Mouse (Mus musculus): ENCODE measurements around the gene Mad1l1.

DNA sequence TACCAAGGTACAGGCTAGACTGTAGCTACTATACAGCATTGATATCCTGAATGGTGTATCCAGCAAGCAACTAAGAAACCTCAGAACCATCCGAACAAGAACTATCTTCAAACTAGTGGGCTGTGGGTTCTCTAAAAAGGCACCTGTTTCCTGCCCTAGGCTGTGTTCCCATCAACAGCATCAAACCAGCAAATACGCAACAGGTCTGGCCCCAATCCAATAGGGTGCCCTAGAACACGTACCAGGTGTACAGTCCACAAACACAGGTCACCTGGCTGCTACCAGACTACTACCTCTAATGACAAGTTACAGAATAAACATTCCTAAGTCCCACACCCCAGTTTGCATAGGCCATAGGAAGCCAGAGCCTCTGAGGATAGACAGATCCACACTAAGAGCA lies 38.5 kb downstream of the Mad1l1 start:
- TF ChIP-seq POLR2A (IDR thresholded peaks at IDR 0.05; ENCODE audit: extremely low read depth, insufficient read depth, low read length) (no peak), CTCF (IDR thresholded peaks at IDR 0.05; ENCODE audit: low read depth, low read length) (no peak)

All from liver, adult 2 months (tissue).